Mouse (Mus musculus) embryo, embryonic 11 days (tissue): ENCODE data around the gene Dot1l.

ENCODE experiments used
- DNase-seq: peaks from one replicate; pipeline ENCODE4 v3.0.0-alpha.2; 2015

The Dot1l gene

DNA sequence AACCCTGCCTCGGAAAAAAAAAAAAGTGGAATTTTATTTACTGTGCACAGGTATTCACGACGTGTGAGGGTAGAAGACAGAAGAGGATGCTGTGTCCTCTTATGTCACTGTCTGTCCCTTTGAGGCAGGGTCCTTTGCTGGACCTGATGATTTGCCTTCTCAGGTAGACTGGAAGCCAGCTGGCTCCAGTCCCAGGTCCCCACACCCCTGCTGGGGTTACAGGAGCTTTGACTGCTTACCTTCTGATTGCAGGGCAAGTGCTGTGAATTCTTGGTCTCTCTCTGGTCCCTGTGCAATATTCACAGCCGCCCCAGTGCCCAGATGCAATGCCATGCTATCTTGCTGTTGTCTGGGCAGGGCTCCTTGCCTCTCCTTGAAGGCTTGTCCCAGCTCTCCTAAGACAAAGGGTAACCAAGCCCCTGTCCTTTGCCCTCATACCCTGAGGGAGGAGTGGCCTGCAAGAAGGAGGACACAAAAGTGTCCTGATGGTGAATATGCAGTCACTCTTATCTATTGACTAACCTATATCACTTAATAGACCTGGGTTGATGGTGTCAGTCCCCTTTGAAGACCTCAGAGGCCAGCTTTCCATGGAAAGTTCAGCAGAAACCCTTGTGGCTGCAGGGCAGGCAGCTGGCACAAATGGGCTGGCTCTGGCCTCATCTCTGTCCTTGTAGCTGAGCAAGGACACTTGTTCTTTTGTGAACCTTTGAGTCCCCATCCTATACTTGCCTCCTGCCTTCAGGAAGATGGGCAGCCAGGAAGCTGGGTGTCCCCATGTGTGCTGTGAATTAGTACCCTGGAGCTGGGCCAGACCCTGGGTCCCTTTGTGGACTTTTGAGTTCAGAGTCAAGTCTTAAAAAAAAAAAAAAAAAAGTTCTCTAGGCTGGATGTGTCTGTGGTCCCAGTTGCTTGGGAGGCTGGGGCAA lies 5.9 kb downstream of the Dot1l start:
- no peak for DNase-seq

DNA sequence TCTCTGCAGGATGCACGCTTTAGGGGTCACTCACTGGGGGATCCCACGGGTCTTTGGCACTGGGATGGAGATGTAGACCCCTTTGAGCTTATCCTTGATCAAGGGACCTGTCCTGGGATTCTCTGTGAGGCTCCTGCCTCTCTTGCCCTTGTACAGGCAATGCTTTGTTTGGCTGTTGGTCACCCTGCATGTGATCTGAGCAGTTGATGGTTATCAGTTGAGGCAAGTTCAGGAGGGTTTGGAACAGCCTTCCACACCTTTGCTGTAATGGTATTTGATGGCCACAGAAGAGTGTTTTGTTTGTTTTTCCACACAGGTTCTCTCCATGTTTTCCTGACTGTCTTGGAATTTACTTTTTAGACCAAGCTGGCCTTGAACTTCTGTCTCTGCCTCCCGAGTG lies 6.8 kb downstream of the Dot1l start:
- no peak for DNase-seq

DNA sequence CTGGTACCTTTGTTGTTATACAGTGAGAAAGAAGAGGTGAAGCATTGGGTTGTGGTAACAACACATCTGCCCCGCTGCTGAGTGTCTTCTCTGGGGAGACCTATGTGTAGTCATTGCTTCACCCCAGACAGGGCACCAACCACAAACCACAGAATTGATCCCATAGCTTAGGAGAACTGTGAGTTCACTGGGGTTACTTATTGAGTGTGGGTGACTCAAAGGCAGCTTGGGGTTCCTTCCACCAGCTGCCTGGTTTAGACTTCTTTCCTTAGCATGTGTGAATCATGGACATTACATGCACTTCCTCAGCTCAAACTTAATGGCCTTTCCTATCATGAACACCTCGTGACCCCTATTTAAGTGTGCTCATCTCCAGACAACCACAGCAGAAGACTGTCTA lies 8.5 kb downstream of the Dot1l start:
- no peak for DNase-seq

- no peak for DNase-seq
Observed at GRCm38 (mm10) chr10:80765746-80766145, 10.7 kb downstream of the Dot1l start.

- no peak for DNase-seq
Observed at GRCm38 (mm10) chr10:80766161-80766815, 11.3 kb downstream of the Dot1l start.

GRCm38 (mm10) chr10:80768365-80768764 lies 13.4 kb downstream of the Dot1l start:
- DNase-seq = no peak

GRCm38 (mm10) chr10:80773816-80774215 lies 18.8 kb downstream of the Dot1l start:
- no peak for DNase-seq

DNA sequence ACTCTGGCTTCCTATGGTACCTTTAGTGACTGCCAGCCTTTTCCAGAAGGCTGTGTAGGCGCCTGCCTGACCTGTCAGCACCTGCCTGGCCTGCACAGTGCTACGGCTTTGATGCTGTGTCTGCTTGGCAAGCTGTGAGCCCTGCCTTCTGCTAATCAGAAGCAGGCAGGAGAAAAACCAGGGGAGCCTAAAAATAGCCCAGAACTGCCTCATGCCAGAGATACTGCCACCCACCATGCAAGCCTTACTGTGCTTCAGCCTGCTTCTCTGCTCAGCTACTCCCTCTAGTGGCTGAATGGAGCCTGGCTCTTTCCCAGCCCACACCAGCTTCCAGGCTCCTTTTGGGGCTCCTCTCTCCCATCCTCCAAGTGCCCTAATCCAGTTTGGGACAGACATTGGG lies 19.5 kb downstream of the Dot1l start:
- DNase-seq = peak; percentile 78

GRCm38 (mm10) chr10:80774981-80775380 lies 20.0 kb downstream of the Dot1l start:
- DNase-seq = no peak

GRCm38 (mm10) chr10:80775731-80776130 lies 20.7 kb downstream of the Dot1l start:
- DNase-seq = no peak

GRCm38 (mm10) chr10:80776358-80776869 lies 21.4 kb downstream of the Dot1l start:
- DNase-seq = no peak

GRCm38 (mm10) chr10:80777123-80777522 lies 22.1 kb downstream of the Dot1l start:
- no peak for DNase-seq

DNA sequence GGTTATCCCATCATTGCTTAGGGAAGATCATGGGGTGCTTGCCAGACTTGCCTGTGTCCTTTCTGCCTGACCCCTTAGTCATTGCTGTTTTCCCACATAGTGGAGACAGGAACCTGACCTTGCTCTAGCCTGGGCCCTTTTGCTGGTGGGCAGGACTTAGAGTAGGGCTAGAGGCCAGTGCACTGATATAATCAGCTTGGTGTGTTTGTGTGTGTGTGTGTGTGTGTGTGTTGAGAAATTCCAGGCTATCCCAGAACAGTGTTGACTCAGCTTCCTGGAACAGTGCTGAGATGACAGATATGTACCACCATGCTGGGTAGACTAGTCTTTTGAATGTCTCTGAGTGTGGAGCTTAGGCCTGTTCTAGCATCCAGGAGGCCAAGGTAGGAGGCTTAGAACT lies 24.6 kb downstream of the Dot1l start:
- DNase-seq = no peak

- DNase-seq = no peak
Observed at GRCm38 (mm10) chr10:80784302-80784701, 29.3 kb downstream of the Dot1l start.

GRCm38 (mm10) chr10:80784871-80785270 lies 29.9 kb downstream of the Dot1l start:
- DNase-seq = no peak

- no peak for DNase-seq
Observed at GRCm38 (mm10) chr10:80785963-80786362, 31.0 kb downstream of the Dot1l start.

- DNase-seq = no peak
Observed at GRCm38 (mm10) chr10:80787517-80787916, 32.5 kb downstream of the Dot1l start.

DNA sequence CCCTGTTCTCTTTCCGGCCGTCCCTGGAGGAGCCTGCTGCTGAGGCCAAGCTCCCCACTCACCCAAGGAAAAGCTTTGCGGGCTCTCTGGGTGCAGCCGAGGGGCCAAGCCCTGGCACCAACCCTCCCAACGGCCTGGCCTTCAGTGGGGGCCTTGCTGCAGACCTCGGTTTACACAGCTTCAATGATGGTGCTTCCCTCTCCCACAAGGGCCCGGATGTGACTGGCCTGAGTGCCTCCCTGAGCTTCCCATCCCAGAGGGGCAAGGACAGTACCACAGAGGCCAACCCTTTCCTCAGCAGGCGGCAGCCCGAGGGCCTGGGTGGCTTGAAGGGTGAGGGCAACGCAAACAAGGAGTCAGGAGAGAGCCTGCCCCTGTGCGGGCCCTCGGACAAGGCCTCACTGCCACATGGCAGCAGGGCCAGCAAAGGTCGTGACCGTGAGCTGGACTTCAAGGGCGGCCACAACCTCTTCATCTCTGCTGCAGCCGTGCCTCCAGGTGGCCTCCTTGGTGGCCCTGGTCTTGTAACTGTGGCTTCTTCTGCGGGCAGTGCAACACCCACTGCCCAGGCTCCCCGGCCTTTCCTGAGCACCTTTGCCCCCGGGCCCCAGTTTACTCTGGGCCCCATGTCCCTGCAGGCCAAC lies 35.9 kb downstream of the Dot1l start:
- no peak for DNase-seq

GRCm38 (mm10) chr10:80791476-80792174 lies 36.6 kb downstream of the Dot1l start:
- DNase-seq = no peak

- DNase-seq = no peak
Observed at GRCm38 (mm10) chr10:80792175-80793032, 37.4 kb downstream of the Dot1l start.

- no peak for DNase-seq
Observed at GRCm38 (mm10) chr10:80793033-80793784, 38.2 kb downstream of the Dot1l start.
